Mouse (Mus musculus): Measurements from ENCODE around the gene Pitpnb. TPM values are rescaled to one million over a fixed set of nuclear protein-coding genes. Genes with fewer than 3 reads are reported as not detected.
A peak's percentile ranks its signal among the peaks of the same experiment; 100 is the strongest.

The Pitpnb gene
- 35.3 and 39.8 TPM in 2 replicates for polyA plus RNA-seq (2012; rRNA removed)

- WGBS: 1% methylated on average over 71 of the region's 78 CpGs
- DNase-seq (ENCODE audit: low read depth, low spot score): peak; percentile 84
Measured at GRCm38 (mm10) chr5:111330417-111331098, at the start of gene Pitpnb. Gene Pitpnb, plus strand, starts transcription at chr5:111330763.

- DNase-seq (ENCODE audit: low read depth, low spot score): no peak
Measured at GRCm38 (mm10) chr5:111284420-111285175, 46.0 kb upstream of the Pitpnb start.

GRCm38 (mm10) chr5:111287571-111287970 is 43.0 kb upstream of the Pitpnb start:
- WGBS: 75% methylated on average over 5 of the region's 5 CpGs
- DNase-seq (ENCODE audit: low read depth, low spot score): no peak

More at GRCm38 (mm10) chr5:111284420-111285175, 46.0 kb upstream of the Pitpnb start:
- WGBS: 79% methylated on average over 19 of the region's 19 CpGs

GRCm38 (mm10) chr5:111288486-111288885 is 42.1 kb upstream of the Pitpnb start:
- DNase-seq (ENCODE audit: low read depth, low spot score): no peak
- 32% methylated on average over 11 of the region's 11 CpGs for WGBS

GRCm38 (mm10) chr5:111290071-111290470 is 40.5 kb upstream of the Pitpnb start:
- DNase-seq (ENCODE audit: low read depth, low spot score): no peak
- 81% methylated on average over 11 of the region's 11 CpGs for WGBS

GRCm38 (mm10) chr5:111291639-111292038 is 38.9 kb upstream of the Pitpnb start:
- WGBS: 55% methylated on average over 10 of the region's 10 CpGs
- no peak for DNase-seq (ENCODE audit: low read depth, low spot score)

- 69% methylated on average over 5 of the region's 5 CpGs for WGBS
Measured at GRCm38 (mm10) chr5:111297801-111298200, 32.8 kb upstream of the Pitpnb start.

GRCm38 (mm10) chr5:111298706-111299105 is 31.9 kb upstream of the Pitpnb start:
- WGBS: 33% methylated on average over 7 of the region's 7 CpGs

More at GRCm38 (mm10) chr5:111297801-111298200, 32.8 kb upstream of the Pitpnb start:
- DNase-seq (ENCODE audit: low read depth, low spot score): no peak

GRCm38 (mm10) chr5:111300776-111301175 is 29.8 kb upstream of the Pitpnb start:
- 74% methylated on average over 8 of the region's 8 CpGs for WGBS
- DNase-seq (ENCODE audit: low read depth, low spot score): no peak

More at GRCm38 (mm10) chr5:111298706-111299105, 31.9 kb upstream of the Pitpnb start:
- no peak for DNase-seq (ENCODE audit: low read depth, low spot score)

- 41% methylated on average over 7 of the region's 7 CpGs for WGBS
- no peak for DNase-seq (ENCODE audit: low read depth, low spot score)
Measured at GRCm38 (mm10) chr5:111301736-111302135, 28.8 kb upstream of the Pitpnb start.

GRCm38 (mm10) chr5:111304730-111305129 is 25.8 kb upstream of the Pitpnb start:
- no peak for DNase-seq (ENCODE audit: low read depth, low spot score)
- WGBS: 86% methylated on average over 3 of the region's 3 CpGs

- WGBS: 62% methylated on average over 6 of the region's 6 CpGs
- DNase-seq (ENCODE audit: low read depth, low spot score): no peak
Measured at GRCm38 (mm10) chr5:111310185-111310584, 20.4 kb upstream of the Pitpnb start.

GRCm38 (mm10) chr5:111313833-111314232 is 16.7 kb upstream of the Pitpnb start:
- WGBS: 91% methylated on average over 9 of the region's 9 CpGs
- DNase-seq (ENCODE audit: low read depth, low spot score): no peak

GRCm38 (mm10) chr5:111315061-111315460 is 15.5 kb upstream of the Pitpnb start:
- WGBS: 87% methylated on average over 6 of the region's 6 CpGs
- no peak for DNase-seq (ENCODE audit: low read depth, low spot score)

GRCm38 (mm10) chr5:111317526-111317925 is 13.0 kb upstream of the Pitpnb start:
- 66% methylated on average over 3 of the region's 3 CpGs for WGBS

GRCm38 (mm10) chr5:111318946-111319345 is 11.6 kb upstream of the Pitpnb start:
- no peak for DNase-seq (ENCODE audit: low read depth, low spot score)
- WGBS: 27% methylated on average over 1 of the region's 1 CpGs

More at GRCm38 (mm10) chr5:111317526-111317925, 13.0 kb upstream of the Pitpnb start:
- no peak for DNase-seq (ENCODE audit: low read depth, low spot score)

GRCm38 (mm10) chr5:111325813-111326212 is 4.8 kb upstream of the Pitpnb start:
- 5% methylated on average over 1 of the region's 1 CpGs for WGBS
- no peak for DNase-seq (ENCODE audit: low read depth, low spot score)

GRCm38 (mm10) chr5:111327420-111327819 is 3.1 kb upstream of the Pitpnb start:
- DNase-seq (ENCODE audit: low read depth, low spot score): no peak
- 73% methylated on average over 7 of the region's 7 CpGs for WGBS

- DNase-seq (ENCODE audit: low read depth, low spot score): no peak
- WGBS: 7% methylated on average over 10 of the region's 10 CpGs
Measured at GRCm38 (mm10) chr5:111329782-111330416, 664 bp upstream of the Pitpnb start.

- under 1% methylated on average over 14 of the region's 14 CpGs for WGBS
- no peak for DNase-seq (ENCODE audit: low read depth, low spot score)
Measured at GRCm38 (mm10) chr5:111331099-111331435, 504 bp downstream of the Pitpnb start.
